Mouse (Mus musculus) embryonic facial prominence, embryonic 15.5 days (tissue): Measurements from ENCODE around the gene Cpn2. TPM values are rescaled to one million over a fixed set of nuclear protein-coding genes. Genes with fewer than 3 reads are reported as not detected.

Experiments
- ATAC-seq: fragments of 200-750 bp; cut with Nextera tagmentation; 2 replicates; pipeline ENCODE4 v1.8.0; 2017; ENCODE audit warnings: low read depth, moderate TSS enrichment; ENCODE audit not compliant: insufficient number of reproducible peaks, low FRiP score, low TSS enrichment
- H3K27ac ChIP-seq: fragments of 300-500 bp; sonication (generic); replicated peaks from 2 replicates; pipeline ENCODE4 v1.5.1; 2015; ENCODE audit warnings: mild to moderate bottlenecking, inconsistent platforms
- H3K27me3 ChIP-seq: fragments of 300-500 bp; sonication (generic); 2 replicates; pipeline ENCODE4 v1.6.1; 2015; ENCODE audit warnings: inconsistent platforms
- H3K36me3 ChIP-seq: fragments of 300-500 bp; sonication (generic); 2 replicates; pipeline ENCODE4 v1.6.1; 2015; ENCODE audit warnings: mild to moderate bottlenecking, inconsistent platforms
- H3K4me1 ChIP-seq: fragments of 300-500 bp; sonication (generic); 2 replicates; pipeline ENCODE4 v1.6.1; 2015; ENCODE audit warnings: inconsistent platforms
- H3K4me2 ChIP-seq: fragments of 300-500 bp; sonication (generic); replicated peaks from 2 replicates; pipeline ENCODE4 v1.6.1; 2015; ENCODE audit warnings: mild to moderate bottlenecking, inconsistent platforms
- H3K4me3 ChIP-seq: fragments of 300-500 bp; sonication (generic); replicated peaks from 2 replicates; pipeline ENCODE4 v1.5.1; 2015; ENCODE audit warnings: mild to moderate bottlenecking, inconsistent platforms
- H3K9ac ChIP-seq: fragments of 300-500 bp; sonication (generic); 2 replicates; pipeline ENCODE4 v1.6.1; 2015; ENCODE audit warnings: inconsistent platforms
- H3K9me3 ChIP-seq: fragments of 300-500 bp; sonication (generic); replicated peaks from 2 replicates; pipeline ENCODE4 v1.6.1; 2016; ENCODE audit warnings: inconsistent platforms
- WGBS: fragments of 180-500 bp; shearing (Covaris S2); methylation state at CpG from one replicate; pipeline ENCODE4 v1.1.7; 2015; 5-methylcytosine and 5-hydroxymethylcytosine counted together
- polyA plus RNA-seq: library from polyadenylated mRNA; unstranded; fragments of >200 nt; fragmentation: Nextera tagmentation; extraction: Ambion mirVana; gene quantifications from 2 replicates; pipeline ENCODE4 v1.2.1, GENCODE M21; 2015

Cpn2 gene
- polyA plus RNA-seq, 1 experiment from 2014 or later = not detected

DNA sequence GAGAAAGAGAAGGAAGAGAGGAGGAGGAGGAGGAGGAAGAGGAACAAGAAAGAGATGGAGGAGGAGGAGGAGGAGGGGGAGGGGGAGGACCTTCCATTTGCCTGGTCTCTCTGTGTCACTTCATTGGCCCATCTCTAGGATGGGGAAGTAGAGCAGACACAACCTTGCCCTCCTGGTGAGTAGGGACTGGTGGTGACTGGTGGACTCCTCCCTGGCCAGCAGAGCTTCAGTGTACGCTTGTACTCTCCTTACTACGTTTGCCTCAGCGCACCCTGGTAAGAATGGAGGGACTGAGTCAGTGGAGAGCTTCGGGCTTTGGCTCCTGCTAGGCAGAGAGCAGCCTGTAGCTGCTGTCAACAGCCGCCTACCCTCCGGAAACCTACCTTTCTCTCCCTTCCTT is 35.4 kb upstream of the Cpn2 start:
- Histone ChIP-seq H3K9ac (no peak overlapping the region), H3K36me3 (no peaks in the 10 kb centered on the region)

DNA sequence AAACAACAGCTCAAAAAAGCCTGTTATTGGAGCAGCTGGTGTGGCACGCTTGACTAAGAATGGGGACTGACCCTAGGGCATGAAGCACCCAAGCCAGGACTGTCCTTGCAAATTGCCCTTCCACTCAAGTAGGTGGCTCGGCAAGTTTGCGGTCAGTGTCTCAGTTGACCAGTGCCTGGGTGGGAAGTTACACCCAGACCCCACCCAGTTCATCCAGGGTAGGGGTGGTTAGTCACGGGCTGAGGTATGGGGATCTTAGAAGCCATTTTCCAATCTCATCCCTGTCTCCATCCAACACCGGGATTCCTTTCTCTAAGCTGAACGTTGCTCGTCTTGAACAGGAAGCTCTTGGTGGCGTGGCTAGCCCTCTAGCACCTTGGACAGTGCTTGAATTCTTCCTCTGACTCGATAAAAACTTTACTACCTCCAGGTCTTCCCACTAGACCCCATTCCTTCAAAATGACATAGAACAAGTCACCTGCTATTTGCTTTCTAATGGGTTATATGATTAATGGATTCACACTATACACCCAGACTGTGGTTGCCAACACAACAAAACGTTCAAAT is 32.5 kb upstream of the Cpn2 start:
- no peak overlapping the region for H3K27ac ChIP-seq
- no peak overlapping the region for H3K4me2 ChIP-seq
- H3K9me3 ChIP-seq = no peaks in the 10 kb centered on the region
- no peak overlapping the region for H3K4me3 ChIP-seq
- peaks cover 5% of the 10 kb centered on the region; the same call in 1 of the 2 replicates for H3K27me3 ChIP-seq
- H3K36me3 ChIP-seq = no peaks in the 10 kb centered on the region
- H3K9ac ChIP-seq = no peak overlapping the region
- ATAC-seq = no peak
- no peaks in the 10 kb centered on the region for H3K4me1 ChIP-seq
- WGBS = 59% methylated on average over 10 of the region's 10 CpGs

More for the DNA sequence above, 35.4 kb upstream of the Cpn2 start:
- no peak overlapping the region for H3K27ac ChIP-seq
- H3K9me3 ChIP-seq = no peaks in the 10 kb centered on the region
- no peaks in the 10 kb centered on the region for H3K4me1 ChIP-seq
- peaks cover 21% of the 10 kb centered on the region for H3K27me3 ChIP-seq
- no peak for ATAC-seq
- no peak overlapping the region for H3K4me3 ChIP-seq
- WGBS = 77% methylated on average over 6 of the region's 6 CpGs
- H3K4me2 ChIP-seq = no peak overlapping the region

DNA sequence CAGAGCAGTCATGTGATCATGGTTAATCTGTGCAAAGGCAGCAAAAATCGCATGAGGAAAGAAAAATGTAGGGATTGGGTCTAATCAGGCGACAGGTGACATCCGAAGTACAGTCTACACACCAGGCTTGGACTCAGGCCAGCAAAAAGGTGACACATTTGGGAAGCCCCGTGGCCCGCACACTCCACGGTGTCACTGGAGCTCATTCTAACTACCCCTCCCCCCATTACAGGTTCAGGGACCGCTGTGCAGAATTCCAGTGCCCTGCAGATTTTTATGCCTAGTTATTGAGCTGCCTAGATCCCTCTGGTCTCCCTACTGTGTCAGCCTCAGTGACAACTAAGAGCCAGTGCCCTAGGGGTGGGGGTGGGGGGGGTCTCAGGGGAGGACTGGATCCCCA is 30.2 kb upstream of the Cpn2 start:
- H3K36me3 ChIP-seq = no peaks in the 10 kb centered on the region
- H3K9me3 ChIP-seq = no peaks in the 10 kb centered on the region
- 82% methylated on average over 7 of the region's 7 CpGs for WGBS
- no peak overlapping the region for H3K4me2 ChIP-seq
- no peaks in the 10 kb centered on the region for H3K27me3 ChIP-seq
- H3K4me1 ChIP-seq = no peaks in the 10 kb centered on the region
- no peak overlapping the region for H3K27ac ChIP-seq
- H3K9ac ChIP-seq = no peak overlapping the region
- no peak for ATAC-seq
- no peak overlapping the region for H3K4me3 ChIP-seq

DNA sequence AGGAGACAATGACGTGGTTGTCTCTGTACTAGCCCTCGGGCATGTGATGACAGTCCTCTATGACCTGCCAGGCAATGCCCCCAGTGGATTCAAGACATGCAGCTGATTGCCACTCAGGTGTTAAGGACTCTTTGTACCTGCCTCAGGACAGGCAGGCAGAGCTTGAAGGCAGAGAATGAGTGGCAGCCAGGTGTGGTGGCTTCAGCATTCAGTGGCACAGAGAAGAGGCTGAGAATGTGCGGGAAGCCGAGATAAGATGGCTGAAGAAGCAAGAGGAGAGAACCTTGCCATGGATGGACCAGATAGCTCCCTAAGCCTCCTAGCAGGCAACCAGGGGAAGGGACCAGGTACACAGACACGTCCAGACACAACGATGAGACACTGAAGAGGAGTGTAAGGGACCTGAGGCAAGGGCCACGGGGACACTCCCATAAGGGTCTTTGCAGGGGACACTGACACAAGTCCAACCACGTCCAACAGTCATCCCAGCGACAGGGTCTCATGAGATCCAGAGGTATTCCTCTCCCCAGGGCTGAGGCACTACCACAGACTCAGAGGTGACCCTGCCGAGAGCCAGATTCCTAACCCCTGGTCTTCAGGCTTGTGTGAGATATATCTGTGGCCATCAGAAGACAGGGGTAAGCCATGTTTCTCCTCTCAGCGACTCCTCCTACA is 29.4 kb upstream of the Cpn2 start:
- no peaks in the 10 kb centered on the region for H3K4me1 ChIP-seq
- no peak overlapping the region for H3K4me3 ChIP-seq
- no peak overlapping the region for H3K4me2 ChIP-seq
- no peaks in the 10 kb centered on the region for H3K9me3 ChIP-seq
- H3K9ac ChIP-seq = no peak overlapping the region
- WGBS = 84% methylated on average over 11 of the region's 11 CpGs
- no peak overlapping the region for H3K27ac ChIP-seq
- ATAC-seq = no peak
- no peaks in the 10 kb centered on the region for H3K36me3 ChIP-seq
- no peaks in the 10 kb centered on the region for H3K27me3 ChIP-seq

DNA sequence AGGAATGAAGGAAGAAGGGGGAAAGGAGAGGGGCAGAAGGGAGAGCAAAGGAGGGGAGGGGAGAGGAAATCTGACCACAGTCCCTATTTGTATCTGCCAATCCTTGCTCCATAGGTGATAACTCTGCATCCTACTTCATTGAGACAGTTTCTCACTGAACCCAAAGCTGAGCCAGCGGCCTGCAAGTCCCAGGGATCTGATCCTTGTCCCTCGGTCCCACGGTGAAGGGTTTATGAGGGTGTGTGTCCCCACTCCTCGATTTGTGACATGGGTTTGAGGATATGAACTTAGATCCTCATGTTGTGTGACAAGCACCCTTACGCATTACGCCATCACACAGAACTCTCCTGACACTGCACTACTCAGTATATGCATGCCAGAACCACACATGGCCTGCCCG is 27.8 kb upstream of the Cpn2 start:
- H3K27ac ChIP-seq = no peak overlapping the region
- no peaks in the 10 kb centered on the region for H3K4me1 ChIP-seq
- no peaks in the 10 kb centered on the region for H3K9me3 ChIP-seq
- 88% methylated on average over 7 of the region's 7 CpGs for WGBS
- H3K9ac ChIP-seq = no peak overlapping the region
- H3K4me3 ChIP-seq = no peak overlapping the region
- no peak for ATAC-seq
- no peaks in the 10 kb centered on the region for H3K27me3 ChIP-seq
- no peaks in the 10 kb centered on the region for H3K36me3 ChIP-seq
- H3K4me2 ChIP-seq = no peak overlapping the region

DNA sequence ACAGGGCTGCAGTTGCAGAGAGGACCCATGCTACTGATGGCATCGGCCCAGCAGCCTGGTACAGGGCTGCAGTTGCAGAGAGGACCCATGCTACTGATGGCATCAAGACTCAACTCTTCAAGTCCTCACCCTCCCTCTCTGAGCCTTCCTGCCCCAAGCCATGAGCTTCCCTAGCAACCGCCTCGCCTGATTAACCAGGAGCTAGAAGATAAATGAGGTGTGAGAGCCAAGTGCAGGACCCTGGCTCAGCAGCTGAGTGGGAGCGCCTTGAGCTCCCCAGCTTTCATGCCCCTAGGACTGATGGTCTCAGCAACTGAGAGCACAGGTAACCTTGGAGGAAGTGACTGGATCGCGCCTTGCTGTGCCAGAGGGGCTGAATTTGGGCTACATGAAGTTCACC is 23.1 kb upstream of the Cpn2 start:
- Histone ChIP-seq H3K36me3 (no peaks in the 10 kb centered on the region), H3K9ac (no peak overlapping the region), H3K4me3 (no peak overlapping the region), H3K9me3 (no peaks in the 10 kb centered on the region), H3K27me3 (peaks cover 3% of the 10 kb centered on the region; the same call in 1 of the 2 replicates), H3K4me1 (peaks cover 2% of the 10 kb centered on the region; the same call in 1 of the 2 replicates), H3K27ac (no peak overlapping the region), H3K4me2 (no peak overlapping the region)
- 79% methylated on average over 6 of the region's 6 CpGs for WGBS
- ATAC-seq = no peak

DNA sequence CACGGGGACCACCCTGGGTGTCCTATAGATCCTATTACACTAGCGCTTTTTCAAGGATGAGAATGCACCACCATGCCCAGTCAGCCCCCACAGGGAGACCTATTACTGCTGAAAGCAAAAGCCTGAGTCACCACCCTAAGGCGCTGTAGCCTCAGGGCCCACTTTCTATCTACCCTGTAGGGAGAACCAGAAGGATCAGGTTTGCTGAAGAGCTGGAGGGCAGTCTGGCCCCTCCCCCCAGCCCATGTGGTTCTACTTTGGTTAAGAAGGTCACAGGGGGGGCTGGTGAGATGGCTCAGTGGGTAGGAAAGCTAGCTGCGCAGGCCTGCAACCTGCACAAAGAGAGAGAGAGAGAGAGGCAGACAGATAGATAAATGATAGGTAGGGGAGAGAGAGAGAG is 18.4 kb upstream of the Cpn2 start:
- H3K4me3 ChIP-seq = no peak overlapping the region
- no peaks in the 10 kb centered on the region for H3K36me3 ChIP-seq
- peaks cover 30% of the 10 kb centered on the region for H3K4me1 ChIP-seq
- H3K9ac ChIP-seq = no peak overlapping the region
- no peak overlapping the region for H3K27ac ChIP-seq
- peaks cover 35% of the 10 kb centered on the region for H3K27me3 ChIP-seq
- no peak overlapping the region for H3K4me2 ChIP-seq
- H3K9me3 ChIP-seq = no peaks in the 10 kb centered on the region
- no peak for ATAC-seq
- 41% methylated on average over 4 of the region's 4 CpGs for WGBS

DNA sequence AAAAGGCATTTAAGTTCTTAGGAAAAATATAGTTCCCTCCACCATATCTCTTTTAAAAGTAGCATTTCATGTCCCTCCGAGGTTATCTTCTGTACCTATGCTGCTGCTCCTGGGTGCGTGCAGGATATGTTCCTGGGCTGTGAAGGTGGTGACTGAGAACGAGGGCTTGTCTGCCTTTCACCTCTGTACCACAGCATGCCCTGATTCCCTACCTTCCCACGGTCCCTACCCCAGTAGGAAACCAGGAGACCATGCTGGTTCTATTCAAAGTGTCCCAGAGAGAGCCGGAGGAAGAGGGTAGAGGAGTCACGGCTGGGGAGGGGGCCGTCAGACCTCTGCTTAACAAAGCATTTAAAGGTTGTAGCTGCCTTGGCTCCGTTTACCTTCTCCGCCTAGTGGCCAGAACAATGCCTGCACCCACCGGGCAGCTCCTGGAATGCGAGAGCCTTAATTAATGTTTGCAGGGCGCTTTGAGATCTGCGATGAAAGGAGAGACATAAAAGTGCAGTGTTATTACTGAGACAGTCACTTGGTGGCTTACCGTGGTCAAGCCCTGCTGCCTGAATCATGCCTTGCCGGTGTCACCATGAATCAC is 16.5 kb upstream of the Cpn2 start:
- no peak overlapping the region for H3K27ac ChIP-seq
- peak overlapping the region; percentile 10; the same call in 1 of the 2 replicates for H3K4me3 ChIP-seq
- peaks cover 39% of the 10 kb centered on the region for H3K4me1 ChIP-seq
- peaks cover 35% of the 10 kb centered on the region for H3K27me3 ChIP-seq
- H3K9me3 ChIP-seq = no peaks in the 10 kb centered on the region
- WGBS = 3% methylated on average over 15 of the region's 15 CpGs
- H3K4me2 ChIP-seq = peak overlapping the region; percentile 38
- ATAC-seq = no peak
- no peaks in the 10 kb centered on the region for H3K36me3 ChIP-seq
- H3K9ac ChIP-seq = no peak overlapping the region

DNA sequence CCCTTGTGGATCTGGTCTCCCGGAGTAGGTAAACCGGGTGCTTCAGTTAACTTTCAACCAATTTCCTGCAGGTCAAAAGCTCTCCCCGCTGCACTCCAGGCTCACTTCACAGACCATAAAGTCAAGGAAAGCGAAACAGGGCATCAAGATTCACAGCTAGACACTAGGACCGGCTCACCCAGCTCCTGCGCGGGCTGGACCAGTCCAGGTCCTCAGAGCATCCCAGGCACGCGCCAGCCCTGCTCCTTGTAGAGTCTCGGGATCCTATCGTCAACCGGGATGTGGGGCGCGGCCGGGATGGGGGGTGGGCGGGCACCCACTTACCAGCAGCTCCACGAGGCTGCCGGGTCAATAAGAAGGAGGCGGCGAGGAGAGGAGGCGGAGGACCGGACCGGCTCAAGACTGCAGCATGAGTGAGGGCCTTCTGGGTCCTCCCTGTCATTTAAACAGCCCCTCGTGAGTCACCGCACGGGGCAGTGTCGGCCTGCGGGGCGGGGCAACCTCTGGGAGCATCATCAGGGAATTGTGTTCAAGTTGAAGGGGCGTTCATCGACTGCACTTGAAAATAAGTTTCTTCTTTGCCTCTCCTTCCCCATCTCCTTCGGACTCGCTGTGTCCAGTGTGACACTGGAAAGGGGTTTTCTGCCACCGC is 15.7 kb upstream of the Cpn2 start, which contains the start of gene Lrrc15:
Gene Lrrc15 (minus strand): TSS at position 413 of the 652 bp plus-strand sequence.
- no peak for ATAC-seq
- peaks cover 35% of the 10 kb centered on the region for H3K27me3 ChIP-seq
- peaks cover 45% of the 10 kb centered on the region for H3K4me1 ChIP-seq
- WGBS = 9% methylated on average over 34 of the region's 34 CpGs
- H3K36me3 ChIP-seq = no peaks in the 10 kb centered on the region
- no peaks in the 10 kb centered on the region for H3K9me3 ChIP-seq
- H3K27ac ChIP-seq = no peak within 1 kb of the TSS
- peak within 1 kb of the TSS; percentile 32 for H3K4me3 ChIP-seq
- peak within 1 kb of the TSS; percentile 53 for H3K4me2 ChIP-seq
- no peak within 1 kb of the TSS for H3K9ac ChIP-seq

DNA sequence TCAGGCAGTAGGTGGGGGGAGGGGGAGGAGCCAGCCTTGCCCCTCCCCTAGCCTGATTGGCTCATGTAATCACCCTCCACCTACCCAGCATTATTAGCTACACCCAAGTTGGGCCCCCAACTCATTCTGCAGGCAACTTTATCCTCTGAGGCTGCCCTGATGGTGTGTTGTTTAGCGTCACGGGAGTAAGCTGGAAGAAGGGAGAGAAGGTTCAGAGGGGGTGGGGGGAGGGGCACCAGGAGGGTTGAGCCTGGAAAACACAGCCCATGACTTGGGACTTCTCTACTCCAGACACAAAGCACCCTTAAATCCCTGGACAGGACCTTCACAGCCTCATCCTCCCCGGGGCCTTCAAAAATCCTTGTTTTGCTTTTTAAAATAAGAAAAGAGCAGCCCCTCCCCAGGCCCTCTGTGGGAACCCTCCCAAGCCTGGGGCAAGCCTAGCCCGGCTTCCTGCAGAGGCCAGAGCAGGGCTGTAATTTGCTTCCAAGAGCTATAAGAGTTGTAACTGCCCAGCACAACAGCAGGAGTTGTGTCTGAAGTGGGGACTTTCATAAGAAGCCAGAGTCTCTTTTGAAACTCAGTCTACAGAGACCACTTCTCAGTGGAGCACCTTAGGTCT is 13.5 kb upstream of the Cpn2 start:
- peaks cover 35% of the 10 kb centered on the region for H3K27me3 ChIP-seq
- WGBS = 6% methylated on average over 4 of the region's 4 CpGs
- no peak overlapping the region for H3K9ac ChIP-seq
- H3K4me3 ChIP-seq = no peak overlapping the region
- no peaks in the 10 kb centered on the region for H3K36me3 ChIP-seq
- peak; percentile 25; the same call in 1 of the 2 replicates for ATAC-seq
- peak overlapping the region; percentile 68; the same call in 1 of the 2 replicates for H3K27ac ChIP-seq
- peaks cover 54% of the 10 kb centered on the region for H3K4me1 ChIP-seq
- H3K9me3 ChIP-seq = no peaks in the 10 kb centered on the region
- H3K4me2 ChIP-seq = peak overlapping the region; percentile 12; the same call in 1 of the 2 replicates

DNA sequence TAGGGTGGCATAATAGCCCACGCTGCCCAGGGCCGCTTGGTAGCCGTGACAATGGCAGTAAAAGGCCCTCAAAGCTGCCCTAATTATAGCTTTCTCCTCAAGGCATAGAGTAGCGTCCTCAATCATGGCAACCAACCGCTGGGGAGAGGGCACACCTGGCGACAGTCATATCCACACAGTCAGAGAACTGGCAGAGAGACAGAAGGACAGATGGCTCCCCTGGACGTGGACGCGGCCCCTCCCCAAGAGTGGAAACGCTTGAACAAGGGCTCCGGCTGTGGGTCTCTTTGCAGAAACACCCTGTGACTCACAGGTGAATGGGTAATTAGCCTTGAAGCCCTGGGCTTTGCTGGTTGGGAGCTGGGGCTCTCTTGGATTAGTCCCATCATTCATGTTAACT is 11.1 kb upstream of the Cpn2 start:
- Histone ChIP-seq H3K9me3 (no peaks in the 10 kb centered on the region), H3K4me3 (no peak overlapping the region), H3K4me1 (peaks cover 51% of the 10 kb centered on the region), H3K36me3 (no peaks in the 10 kb centered on the region), H3K4me2 (no peak overlapping the region), H3K27me3 (peaks cover 16% of the 10 kb centered on the region), H3K27ac (no peak overlapping the region), H3K9ac (no peak overlapping the region)
- WGBS = 68% methylated on average over 11 of the region's 11 CpGs
- no peak for ATAC-seq
